Mouse (Mus musculus) embryonic stem cell, embryonic (primary cell): ENCODE data around the gene Zbtb32.

ENCODE experiments used
- CTCF ChIA-PET, 4 experiments: fragments of 300-600 bp in 2 of 4; fragments of 350-600 bp in 2 of 4; sonication (Branson Sonifier 250); formaldehyde crosslinking; loops; one replicate each; lab custom pipeline; 2022; ENCODE audit warnings: inconsistent platforms in 2 of 4; lab: Charles Lee
- POLR2A ChIA-PET, 4 experiments: fragments of 300-600 bp in 2 of 4; fragments of 350-600 bp in 2 of 4; sonication (Branson Sonifier 250); formaldehyde crosslinking; loops; one replicate each; lab custom pipeline; 2022; ENCODE audit warnings: antibody characterized with exemption in 4 of 4, inconsistent platforms in 1 of 4; lab: Charles Lee

The Zbtb32 gene

DNA sequence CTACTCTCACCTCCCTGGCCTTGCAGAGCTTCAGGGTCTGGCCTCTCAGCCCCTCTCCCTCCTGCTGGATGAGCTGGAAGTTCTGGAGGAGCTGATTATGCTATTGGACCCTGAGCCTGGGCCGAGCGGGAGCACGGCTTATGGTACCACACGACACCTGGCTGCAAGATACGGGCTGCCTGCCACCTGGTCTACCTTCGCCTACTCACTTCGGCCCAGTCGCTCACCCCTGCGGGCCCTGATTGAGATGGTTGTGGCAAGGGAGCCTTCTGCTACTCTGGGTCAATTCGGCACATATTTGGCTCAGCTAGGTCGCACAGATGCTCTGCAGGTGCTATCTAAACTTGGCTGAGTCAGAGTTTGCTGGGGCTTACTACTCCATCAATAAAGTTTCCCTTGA is 31.2 kb downstream of the Zbtb32 start:
- CTCF ChIA-PET: interaction anchor here in 3 of 4 experiments (0.5 to 1.9 kb wide), 5 partner anchors 10 to 296 kb away, joined by 3 to 7 read pairs (median 3); no protein-coding TSS in a partner anchor
- POLR2A ChIA-PET: interaction anchor here (0.7 to 11.1 kb wide), 21 partner anchors 8 to 485 kb away, joined by 3 to 149 read pairs (median 5); partner anchors contain the start of genes Hspb6 (in 2 of the 4), Kmt2b (in 2 of the 4), Proser3 (in 2 of the 4) and Lin37 (in 1 of the 4)

DNA sequence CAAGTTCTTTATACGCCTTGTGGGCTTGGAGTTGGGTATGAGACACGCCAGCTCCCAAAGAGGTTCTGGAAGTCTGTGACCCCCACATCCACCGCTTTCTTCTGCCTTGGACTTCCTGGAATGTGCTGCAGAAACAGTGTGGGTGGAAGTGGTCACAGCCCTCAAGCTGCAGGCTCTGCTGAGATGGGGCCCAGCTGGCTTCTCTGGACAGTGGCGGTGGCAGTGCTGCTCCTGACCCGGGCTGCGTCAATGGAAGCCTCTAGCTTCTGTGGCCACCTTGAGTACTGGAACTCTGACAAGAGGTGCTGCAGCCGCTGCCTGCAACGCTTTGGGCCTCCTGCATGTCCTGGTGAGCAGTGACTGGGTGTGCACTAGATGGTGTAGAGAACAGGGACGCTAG is 32.7 kb downstream of the Zbtb32 start:
- ChIA-PET CTCF (interaction anchor here in 1 of 4 experiments (1.9 kb wide), 1 partner anchor 8 kb away, joined by 4 read pairs; no protein-coding TSS in a partner anchor), POLR2A (interaction anchor here in 3 of 4 experiments (0.5 to 11.1 kb wide), 12 partner anchors 8 to 84 kb away, joined by 3 to 149 read pairs (median 8); partner anchors contain the start of genes Kmt2b (in 2 of the 3), Cox6b1 (in 1 of the 3), Hspb6 (in 1 of the 3) and Lin37 (in 1 of the 3))

DNA sequence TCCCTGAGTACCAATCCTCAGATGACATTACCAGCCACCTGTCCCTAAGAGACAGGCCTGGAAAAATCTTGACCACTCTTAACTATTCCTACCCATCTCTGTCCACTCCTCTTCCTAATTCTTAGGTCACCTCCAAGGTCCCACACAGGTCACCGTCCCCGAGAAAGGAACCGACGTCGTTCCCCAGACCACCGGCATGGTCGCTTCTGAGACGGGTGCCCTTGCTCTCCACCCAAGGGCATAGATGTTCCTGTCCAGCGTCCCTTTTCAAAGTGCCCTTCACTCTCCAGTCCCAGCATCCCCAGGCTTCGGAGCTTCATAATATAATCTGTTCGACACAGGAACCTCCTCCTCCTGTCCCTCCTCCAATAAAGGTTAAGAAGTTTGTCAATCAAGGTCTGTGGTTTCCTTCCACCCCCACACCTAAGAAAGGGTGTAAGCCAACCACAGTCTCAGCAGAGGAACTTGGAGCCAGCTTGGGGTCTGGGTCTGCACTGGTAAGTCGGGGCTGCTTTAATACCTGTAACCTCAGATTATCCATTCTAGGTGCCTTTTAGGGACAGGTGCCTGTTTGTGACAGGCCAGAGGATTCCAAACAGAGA is 33.6 kb downstream of the Zbtb32 start, which contains the start of gene Igflr1:
Gene Igflr1 (plus strand): TSS at position 458 of the 602 bp plus-strand sequence.
- POLR2A ChIA-PET: interaction anchor here in 1 of 4 experiments (1.8 to 2.2 kb wide), 3 partner anchors 9 to 15 kb away, joined by 5 to 20 read pairs (median 12); no protein-coding TSS in a partner anchor

DNA sequence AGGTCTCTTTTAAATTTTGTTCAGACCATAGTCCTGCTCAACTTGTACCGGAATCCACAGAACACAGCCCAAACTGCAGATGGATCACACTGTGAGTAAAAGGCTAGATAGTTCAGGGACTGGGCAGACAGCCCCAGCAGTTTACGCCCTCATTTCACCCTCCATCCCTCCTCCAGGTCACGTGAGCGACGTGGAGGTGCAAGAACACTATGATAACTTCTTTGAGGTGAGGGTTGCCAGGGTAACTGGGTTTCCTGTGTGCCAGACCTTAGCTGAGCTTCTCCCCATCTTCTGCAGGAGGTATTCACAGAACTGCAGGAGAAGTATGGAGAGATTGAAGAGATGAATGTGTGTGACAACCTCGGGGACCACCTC is 34.8 kb downstream of the Zbtb32 start:
- ChIA-PET POLR2A (interaction anchor here in 3 of 4 experiments (1.0 to 2.9 kb wide), 13 partner anchors 9 to 101 kb away, joined by 3 to 20 read pairs (median 5); partner anchors contain the start of genes Cox6b1 (in 1 of the 3), Haus5 (in 1 of the 3), Hspb6 (in 1 of the 3) and Proser3 (in 1 of the 3)), CTCF (interaction anchor here in 1 of 4 experiments (1.4 kb wide), 1 partner anchor 44 kb away, joined by 6 read pairs; no protein-coding TSS in a partner anchor)

More for the DNA sequence above, 33.6 kb downstream of the Zbtb32 start, which contains the start of gene Igflr1:
- CTCF ChIA-PET: no interaction called here

DNA sequence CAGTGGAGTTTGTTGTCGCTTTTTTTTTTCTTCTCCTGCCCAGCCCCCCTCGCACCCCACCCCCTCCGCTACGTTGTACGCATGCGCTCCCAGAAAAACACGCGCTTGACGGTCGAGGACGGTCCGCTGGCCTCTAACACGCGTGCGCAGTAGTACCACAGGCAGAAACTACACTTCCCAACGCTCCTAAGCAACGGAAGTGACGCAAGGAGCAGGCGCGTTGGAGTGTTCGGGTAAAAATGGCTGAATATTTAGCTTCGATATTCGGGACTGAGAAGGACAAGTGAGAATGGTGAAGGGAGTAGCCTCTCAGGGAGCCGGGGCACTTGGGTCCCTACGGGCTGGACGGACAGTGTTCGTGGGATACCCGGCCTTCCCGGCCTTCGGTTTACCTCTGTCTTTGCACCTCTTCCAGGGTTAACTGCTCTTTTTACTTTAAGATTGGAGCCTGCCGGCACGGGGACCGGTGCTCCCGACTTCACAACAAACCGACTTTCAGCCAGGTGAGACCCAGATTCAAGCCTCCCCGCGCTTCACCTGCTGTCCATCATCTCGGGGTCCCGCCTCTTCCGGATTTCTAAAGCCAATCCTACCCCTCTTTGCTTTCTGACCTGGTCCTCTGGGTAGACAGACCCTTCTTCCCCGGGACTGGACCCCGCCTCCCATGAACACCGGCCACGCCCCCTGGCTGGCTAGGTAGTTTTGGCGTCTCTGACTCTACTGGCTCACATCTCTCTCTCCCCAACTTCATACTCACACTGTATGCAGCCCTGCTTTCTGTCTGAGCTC is 35.4 kb downstream of the Zbtb32 start, which contains the start of the genes U2af1l4, Gm49396 and Psenen:
Gene U2af1l4 (plus strand): TSS at position 185 of the 789 bp plus-strand sequence.
Gene Gm49396 (plus strand): TSS at position 228 of the 789 bp plus-strand sequence.
Gene Psenen (minus strand): TSS at position 511 of the 789 bp plus-strand sequence.
- POLR2A ChIA-PET: interaction anchor here in 3 of 4 experiments (0.9 to 2.9 kb wide), 25 partner anchors 10 to 580 kb away, joined by 3 to 32 read pairs (median 4); partner anchors contain the start of genes Hspb6 (in 2 of the 3), Proser3 (in 2 of the 3), Cox6b1 (in 1 of the 3) and Haus5 (in 1 of the 3)

DNA sequence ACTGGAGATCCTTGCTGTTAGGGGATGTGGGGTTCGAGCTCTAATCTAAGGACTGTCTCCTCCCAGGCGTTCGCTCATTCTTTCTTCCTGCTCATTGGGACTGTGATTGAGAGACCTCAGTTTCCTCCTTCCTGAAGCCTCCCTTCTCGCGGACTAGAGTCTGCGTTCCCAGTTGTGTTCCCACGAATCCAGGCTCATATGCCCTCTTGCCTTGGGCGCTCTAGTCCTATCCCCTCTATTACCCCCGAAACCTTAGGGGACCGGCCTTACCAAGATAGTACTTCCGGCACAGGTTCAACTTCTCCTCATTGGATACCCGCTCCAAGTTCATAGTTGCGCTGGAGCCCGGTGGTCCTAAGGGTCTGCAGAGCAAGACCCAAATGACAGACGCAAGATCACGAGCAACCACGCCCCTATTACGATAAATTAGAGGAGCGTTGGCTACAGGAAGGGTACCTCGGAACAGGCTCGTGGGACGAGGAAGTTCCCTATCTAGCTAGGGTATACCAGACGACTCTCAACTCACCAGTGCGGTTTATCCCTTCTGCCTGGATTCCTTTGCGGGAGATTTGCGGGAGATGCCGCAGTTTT is 36.1 kb downstream of the Zbtb32 start:
- ChIA-PET POLR2A (interaction anchor here in 3 of 4 experiments (0.8 to 2.9 kb wide), 24 partner anchors 10 to 1437 kb away, joined by 3 to 32 read pairs (median 4); partner anchors contain the start of genes Hspb6 (in 2 of the 3), Proser3 (in 2 of the 3), Cox6b1 (in 1 of the 3) and Kmt2b (in 1 of the 3)), CTCF (interaction anchor here (0.5 to 1.4 kb wide), 6 partner anchors 10 to 227 kb away, joined by 3 to 6 read pairs (median 4); partner anchors contain the start of genes Hspb6 (in 1 of the 4) and Proser3 (in 1 of the 4))

More for the DNA sequence above, 35.4 kb downstream of the Zbtb32 start, which contains the start of the genes U2af1l4, Gm49396 and Psenen:
- CTCF ChIA-PET: interaction anchor here (0.5 to 1.4 kb wide), 7 partner anchors 11 to 410 kb away, joined by 3 to 8 read pairs (median 4); partner anchors contain the start of genes Hspb6 (in 1 of the 4), Lsr (in 1 of the 4) and Proser3 (in 1 of the 4)

DNA sequence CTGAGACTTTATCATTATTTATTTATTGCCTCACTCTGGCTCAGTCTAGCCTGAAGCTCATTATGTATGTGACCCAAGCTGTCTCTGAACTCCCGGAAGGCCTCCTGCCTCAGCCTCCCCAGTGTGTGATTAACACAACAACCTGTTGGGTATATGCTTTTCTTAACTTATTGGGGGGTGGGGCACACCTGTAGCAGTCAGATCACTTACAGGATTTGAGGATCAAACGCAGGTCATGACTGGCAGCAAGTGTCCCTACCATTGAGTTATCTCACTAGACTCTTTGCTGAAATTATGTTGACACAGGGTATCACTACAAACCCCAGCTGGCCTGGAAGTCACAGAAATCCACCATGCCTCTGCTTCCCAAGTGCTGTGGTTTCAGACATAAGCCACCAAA is 38.4 kb downstream of the Zbtb32 start:
- ChIA-PET CTCF (no interaction called here), POLR2A (interaction anchor here in 2 of 4 experiments (0.5 to 4.0 kb wide), 6 partner anchors 8 to 280 kb away, joined by 3 to 29 read pairs (median 4); partner anchors contain the start of genes Hspb6 (in 1 of the 2), Kmt2b (in 1 of the 2), Proser3 (in 1 of the 2) and Thap8 (in 1 of the 2))

DNA sequence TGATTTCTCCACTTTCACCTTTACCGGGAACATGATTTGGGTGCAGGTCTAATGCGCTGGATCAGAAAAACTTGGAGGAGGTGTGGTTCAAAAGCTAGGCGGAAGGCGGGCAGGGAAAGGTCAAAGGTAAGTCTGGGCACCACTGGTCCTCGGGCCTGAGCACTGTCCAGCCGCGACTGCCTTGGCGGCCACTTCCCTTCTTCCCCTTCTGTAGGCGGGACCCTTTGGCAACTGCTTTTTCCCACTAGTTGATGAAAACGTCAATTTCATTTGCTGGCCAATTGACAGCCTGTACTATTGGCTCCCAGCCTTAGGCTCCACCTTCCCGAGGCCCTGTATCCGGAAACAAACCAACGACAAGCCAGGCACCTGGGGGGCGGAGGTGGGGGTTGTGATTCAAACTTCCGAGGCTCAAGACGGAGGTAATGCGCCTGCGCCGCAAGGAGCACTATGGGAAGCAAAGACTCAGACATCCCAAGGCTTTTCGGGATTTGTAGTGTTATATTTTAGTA is 39.2 kb downstream of the Zbtb32 start, which contains the start of gene Lin37:
Gene Lin37 (minus strand): TSS at position 396 of the 512 bp plus-strand sequence.
- CTCF ChIA-PET: interaction anchor here in 1 of 4 experiments (0.6 kb wide), 1 partner anchor 17 kb away, joined by 3 read pairs; no protein-coding TSS in a partner anchor

DNA sequence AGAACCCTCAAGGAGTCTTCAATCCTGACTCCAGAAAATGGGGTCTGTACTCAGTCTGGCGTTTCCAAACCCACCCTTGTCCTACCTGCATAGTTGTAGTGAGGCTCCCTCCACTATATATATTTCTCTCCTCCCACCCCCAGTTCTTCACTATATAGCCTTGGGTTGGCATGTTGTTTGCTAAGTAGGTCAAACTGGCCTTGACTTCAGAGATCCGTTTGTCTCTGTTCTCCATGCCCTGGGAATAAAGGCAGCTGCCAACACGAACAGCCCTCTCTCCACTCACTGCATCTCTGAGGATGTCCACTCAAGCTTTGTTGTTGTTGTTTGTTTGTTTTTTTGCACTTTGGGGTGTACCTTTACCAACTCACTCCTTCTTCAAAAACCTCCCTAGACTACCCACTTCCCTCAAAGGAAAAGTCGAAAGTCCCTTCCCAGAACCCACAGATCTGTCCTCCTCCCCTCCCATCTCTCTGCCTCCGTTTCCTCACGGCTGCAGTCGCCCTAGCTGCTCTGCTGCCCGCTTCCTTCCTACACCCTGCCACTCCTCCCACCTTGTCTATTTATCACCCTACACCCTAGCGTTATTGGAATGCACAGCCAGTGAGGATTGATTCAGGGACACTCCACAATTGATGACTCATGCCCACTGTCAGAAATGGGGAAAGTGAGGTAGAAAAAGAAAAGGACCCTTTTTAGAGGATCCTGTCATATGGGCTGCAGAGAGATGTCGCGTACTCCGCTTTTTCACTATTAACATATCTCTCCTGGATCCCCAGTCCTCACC is 39.9 kb downstream of the Zbtb32 start:
- ChIA-PET POLR2A (interaction anchor here in 3 of 4 experiments (0.5 to 4.0 kb wide), 7 partner anchors 9 to 398 kb away, joined by 4 to 29 read pairs (median 4); partner anchors contain the start of genes Kmt2b (in 1 of the 3), Thap8 (in 1 of the 3) and Wdr62 (in 1 of the 3)), CTCF (interaction anchor here in 2 of 4 experiments (0.9 to 2.0 kb wide), 2 partner anchors 55 to 68 kb away, joined by 3 to 8 read pairs; no protein-coding TSS in a partner anchor)

More for the DNA sequence above, 39.2 kb downstream of the Zbtb32 start, which contains the start of gene Lin37:
- POLR2A ChIA-PET: interaction anchor here in 3 of 4 experiments (0.6 to 4.0 kb wide), 6 partner anchors 8 to 279 kb away, joined by 3 to 29 read pairs (median 4); partner anchors contain the start of genes Kmt2b (in 1 of the 3), Thap8 (in 1 of the 3) and Wdr62 (in 1 of the 3)

DNA sequence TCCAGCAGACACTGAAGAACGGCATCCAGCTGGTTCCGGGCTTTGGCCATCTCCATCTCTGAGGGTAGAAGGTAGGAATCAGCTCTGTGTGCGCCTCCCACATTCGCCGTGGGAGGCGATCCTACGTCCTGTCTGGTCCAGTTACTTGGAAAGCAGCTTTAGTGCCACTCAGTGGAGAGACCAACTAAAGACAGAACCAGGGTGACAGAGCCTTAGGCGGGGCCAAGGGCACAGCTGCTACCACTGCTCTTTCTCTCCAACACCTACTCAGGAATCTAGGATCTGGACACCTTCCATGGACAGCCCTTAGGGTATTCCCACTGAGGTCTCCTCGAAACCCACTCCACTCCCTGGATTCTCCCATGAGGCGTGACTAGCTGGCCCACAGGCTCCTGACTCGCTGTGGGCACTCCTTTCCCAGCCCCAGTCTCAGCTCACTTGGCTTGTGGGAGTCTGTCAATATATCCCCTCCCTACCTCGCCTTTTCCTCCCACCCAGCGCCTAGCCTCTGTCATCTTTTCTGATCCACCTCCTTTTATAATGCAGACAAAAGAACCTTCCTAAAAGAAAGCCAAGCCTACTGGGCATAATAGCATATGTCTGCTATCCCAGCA is 40.7 kb downstream of the Zbtb32 start:
- ChIA-PET CTCF (interaction anchor here in 3 of 4 experiments (0.6 to 2.0 kb wide), 8 partner anchors 9 to 210 kb away, joined by 3 to 8 read pairs (median 4); no protein-coding TSS in a partner anchor), POLR2A (interaction anchor here (0.5 to 4.0 kb wide), 17 partner anchors 9 to 399 kb away, joined by 3 to 29 read pairs (median 4); partner anchors contain the start of genes Prodh2 (in 1 of the 4) and Wdr62 (in 1 of the 4))

DNA sequence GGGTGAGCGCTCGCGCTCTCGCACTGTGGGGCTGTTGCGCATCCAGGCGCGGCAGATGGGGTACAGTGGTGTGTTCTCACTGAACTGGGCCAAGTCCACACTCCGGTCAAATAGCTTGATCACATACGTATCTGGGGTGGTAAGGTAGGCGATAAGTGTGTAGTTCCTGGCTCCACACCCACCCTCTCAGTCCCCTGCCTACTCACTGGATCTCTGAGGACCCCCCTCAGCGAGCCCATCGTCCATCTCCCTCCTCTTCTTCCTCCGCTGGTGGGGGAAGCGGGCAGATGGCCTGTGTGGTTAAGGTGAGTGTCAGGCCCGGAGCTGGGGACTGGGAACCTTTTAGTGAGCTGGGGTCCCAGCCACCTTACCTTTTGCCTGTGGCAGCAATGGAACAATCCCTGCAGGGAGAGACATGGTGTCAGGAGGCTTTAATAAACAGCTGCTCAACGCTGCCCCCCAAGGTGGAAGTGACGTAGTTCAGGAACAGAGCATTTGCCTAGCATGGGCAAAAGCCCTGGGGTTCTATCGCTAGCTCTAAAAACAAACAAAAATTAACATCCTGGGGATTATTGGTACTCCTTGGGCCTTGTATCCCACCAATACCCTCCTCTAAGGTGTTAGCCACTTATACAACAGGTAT is 41.7 kb downstream of the Zbtb32 start:
- CTCF ChIA-PET: interaction anchor here (0.6 to 2.0 kb wide), 12 partner anchors 10 to 406 kb away, joined by 3 to 8 read pairs (median 3); partner anchors contain the start of gene Haus5 (in 1 of the 4)
- POLR2A ChIA-PET: interaction anchor here in 3 of 4 experiments (0.6 to 4.0 kb wide), 18 partner anchors 8 to 1576 kb away, joined by 3 to 29 read pairs (median 4); partner anchors contain the start of genes Wdr62 (in 2 of the 3), Eif3k (in 1 of the 3) and Prodh2 (in 1 of the 3)

DNA sequence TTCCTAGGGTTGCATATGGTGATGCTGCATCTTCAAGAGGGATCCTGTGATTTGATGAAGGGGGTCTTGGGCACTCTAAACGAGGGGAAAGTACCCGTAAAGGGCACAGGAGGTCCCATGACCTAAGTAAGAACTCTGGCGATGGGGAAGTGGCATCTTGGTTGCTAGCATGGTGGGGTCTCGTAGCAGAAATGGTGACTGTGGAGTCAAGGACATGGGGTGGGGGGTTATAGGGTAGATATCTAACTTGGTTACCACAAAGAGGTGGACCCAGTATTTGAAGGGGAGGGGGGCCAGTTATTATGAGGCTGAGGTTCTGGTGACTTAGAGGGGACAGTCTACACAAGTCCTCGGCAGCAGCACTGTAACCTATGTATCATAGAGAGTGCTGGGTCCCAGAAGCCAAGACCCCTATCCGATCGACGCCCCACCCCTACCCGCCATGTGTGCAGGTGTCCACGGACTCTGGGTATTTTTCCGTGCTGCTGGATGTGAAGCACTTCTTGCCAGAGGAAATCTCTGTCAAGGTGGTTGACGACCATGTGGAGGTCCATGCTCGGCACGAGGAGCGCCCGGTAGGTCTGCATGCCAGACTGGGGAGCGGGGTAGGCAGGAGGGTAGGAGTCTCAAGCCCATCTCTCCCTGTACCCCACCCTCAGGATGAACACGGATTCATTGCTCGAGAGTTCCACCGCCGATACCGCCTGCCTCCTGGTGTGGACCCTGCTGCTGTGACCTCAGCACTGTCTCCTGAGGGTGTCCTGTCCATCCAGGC is 44.7 kb downstream of the Zbtb32 start:
- CTCF ChIA-PET: interaction anchor here in 1 of 4 experiments (2.8 kb wide), 1 partner anchor 222 kb away, joined by 10 read pairs; no protein-coding TSS in a partner anchor

More for the DNA sequence above, 44.7 kb downstream of the Zbtb32 start:
- POLR2A ChIA-PET: interaction anchor here in 2 of 4 experiments (1.7 to 3.1 kb wide), 10 partner anchors 9 to 64 kb away, joined by 4 to 32 read pairs (median 10); partner anchors contain the start of genes Gm49396 (in 2 of the 2), Psenen (in 2 of the 2) and U2af1l4 (in 2 of the 2)
